ENCODE assay signal across 8 mouse cellular contexts in genomic region chr14:87451645-87452443, GRCm38 (mm10). TPM values are rescaled to one million over a fixed set of nuclear protein-coding genes. Genes with fewer than 3 reads are reported as not detected.
DNase-seq lines count a peak whose midpoint lies in the region; ATAC-seq lines count a peak whose summit lies in the region.
"Had no signal": no experiment of that assay in that cellular context is flagged by ENCODE, and none has a peak within 500 bp of the region (broad histone marks: within the 10 kb centered on the region; RNA-seq: fewer than 3 reads in every experiment).

No protein-coding gene starts in this region.

- peak; percentile 35 for DNase-seq in T-cell, adult 2 months (ENCODE audit: low spot score)
- peak; percentile 16 for DNase-seq in cerebellum, adult 11-12 months
- peak; percentile 82 to 86 for DNase-seq in layer of hippocampus, postnatal 10 days (ENCODE audit: low spot score in 2 of 2)
- peak; percentile 87 for DNase-seq in lung, postnatal 14 days
- peak; percentile 63 for DNase-seq in right cerebral cortex, adult 18-20 months

- no peak overlapping the region for H3K9ac ChIP-seq in forebrain, embryonic 15.5 days (replicated peaks)
- no peak overlapping the region for H3K9ac ChIP-seq in hindbrain, embryonic 15.5 days
- H3K9ac ChIP-seq: liver, embryonic 15.5 days had no signal

- H3K9me3 ChIP-seq in forebrain, embryonic 15.5 days = no peaks in the 10 kb centered on the region
- no peaks in the 10 kb centered on the region for H3K9me3 ChIP-seq in hindbrain, embryonic 15.5 days
- H3K9me3 ChIP-seq: liver, embryonic 15.5 days had no signal

- peaks cover 4% of the 10 kb centered on the region; the same call in 1 of the 2 replicates for H3K4me1 ChIP-seq in forebrain, embryonic 15.5 days
- H3K4me1 ChIP-seq in hindbrain, embryonic 15.5 days (replicated peaks) = peaks cover 7% of the 10 kb centered on the region; the same call in 1 of the 2 replicates
- H3K4me1 ChIP-seq: liver, embryonic 15.5 days had no signal

- no peaks in the 10 kb centered on the region for H3K36me3 ChIP-seq in forebrain, embryonic 15.5 days
- H3K36me3 ChIP-seq in hindbrain, embryonic 15.5 days = no peaks in the 10 kb centered on the region
- H3K36me3 ChIP-seq: liver, embryonic 15.5 days had no signal

- 0 out of 2 replicates have a peak overlapping the region, but pooled peaks have one; percentile 17 for H3K27ac ChIP-seq in forebrain, embryonic 15.5 days (replicated peaks)
- H3K27ac ChIP-seq in hindbrain, embryonic 15.5 days (replicated peaks) = peak overlapping the region; percentile 74
- H3K27ac ChIP-seq: liver, embryonic 15.5 days had no signal

- peak; percentile 92 for ATAC-seq in forebrain, embryonic 15.5 days (replicated peaks)
- ATAC-seq in hindbrain, embryonic 15.5 days (ENCODE audit: low FRiP score, low read depth) = peak; percentile 83

- H3K4me3 ChIP-seq in forebrain, embryonic 15.5 days = no peak overlapping the region
- H3K4me3 ChIP-seq in hindbrain, embryonic 15.5 days = no peak overlapping the region
- H3K4me3 ChIP-seq: liver, embryonic 15.5 days had no signal

- 6% methylated on average over 7 of the region's 7 CpGs for WGBS in forebrain, embryonic 15.5 days
- WGBS in hindbrain, embryonic 15.5 days = 5% methylated on average over 7 of the region's 7 CpGs

- H3K27me3 ChIP-seq in forebrain, embryonic 15.5 days = no peaks in the 10 kb centered on the region
- H3K27me3 ChIP-seq in hindbrain, embryonic 15.5 days = no peaks in the 10 kb centered on the region
- H3K27me3 ChIP-seq: liver, embryonic 15.5 days had no signal

- H3K4me2 ChIP-seq in forebrain, embryonic 15.5 days (replicated peaks) = no peak overlapping the region
- H3K4me2 ChIP-seq in hindbrain, embryonic 15.5 days = 0 out of 2 replicates have a peak overlapping the region, but pooled peaks have one; percentile 15
- H3K4me2 ChIP-seq: liver, embryonic 15.5 days had no signal

RNA-seq across cellular contexts. Expression of gene Tdrd3, which starts 35.4 kb away (rescaled TPM):
- 57.8 and 62.5 TPM in 2 replicates for polyA plus RNA-seq in forebrain, embryonic 15.5 days (2015; fragmentation: Nextera tagmentation; extraction: Ambion mirVana)
- 39.5 and 42.0 TPM in 2 replicates for polyA plus RNA-seq in hindbrain, embryonic 15.5 days (2015; fragmentation: Nextera tagmentation; extraction: Ambion mirVana)
- 10 to 100 TPM; 30.0 to 33.8 TPM for total RNA-seq in layer of hippocampus, postnatal 10 days (2021)

Comparison
In these comparisons a context has a peak if more than half of its experiments do, and no peak if none do; other contexts are left out.
1. DNase-seq: peak in every context shown above with its lines; median percentile 87 in lung, postnatal 14 days; 84 in layer of hippocampus, postnatal 10 days; 63 in right cerebral cortex, adult 18-20 months; 35 in T-cell, adult 2 months; 16 in cerebellum, adult 11-12 months.